Mouse (Mus musculus) NIH3T3 (cell line): ENCODE measurements around the gene H2-D1.
"Not testable (repeated sequence)": the region's sequence is repeated elsewhere in the genome, so short reads cannot be mapped to it uniquely, and the experiment has no call there.

Experiments used
- DNase-seq: peaks from one replicate; pipeline ENCODE4 v3.0.0-alpha.2; 2012; ENCODE audit warnings: low read depth

H2-D1 gene

GRCm38 (mm10) chr17:35257378-35257777 is 5.2 kb upstream of the H2-D1 start:
- no peak for DNase-seq

DNA sequence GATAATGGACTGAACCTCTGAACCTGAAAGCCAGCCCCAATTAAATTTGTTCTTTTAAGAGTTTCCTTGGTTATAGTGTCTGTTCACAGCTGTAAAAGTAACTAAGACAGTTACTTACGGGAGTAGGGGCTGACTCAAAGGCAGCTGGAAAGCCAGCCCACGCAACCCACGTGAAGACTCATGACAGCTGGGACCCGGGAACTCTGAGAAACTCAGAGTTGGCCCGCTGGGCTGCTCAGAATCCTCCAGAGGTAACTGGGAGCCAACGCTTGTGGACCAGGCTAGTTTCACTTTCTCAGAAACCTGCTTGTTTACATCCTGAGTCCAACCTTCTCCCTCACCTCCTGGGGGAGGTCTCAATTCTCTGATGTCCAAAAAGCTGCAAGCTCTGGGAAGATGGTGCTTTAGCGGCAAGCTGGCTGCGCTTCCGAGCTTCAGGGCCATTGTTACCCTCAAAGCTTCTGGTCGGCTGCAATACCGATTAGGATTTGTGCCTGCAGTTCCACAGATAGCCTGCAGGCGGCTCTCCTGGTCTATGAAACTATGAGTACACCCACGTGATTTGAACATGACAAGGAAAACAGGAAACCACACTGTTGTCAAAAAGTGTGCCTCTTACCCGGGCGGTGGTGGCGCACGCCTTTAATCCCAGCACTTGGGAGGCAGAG is 4.6 kb upstream of the H2-D1 start:
- peak; percentile 97 for DNase-seq

DNA sequence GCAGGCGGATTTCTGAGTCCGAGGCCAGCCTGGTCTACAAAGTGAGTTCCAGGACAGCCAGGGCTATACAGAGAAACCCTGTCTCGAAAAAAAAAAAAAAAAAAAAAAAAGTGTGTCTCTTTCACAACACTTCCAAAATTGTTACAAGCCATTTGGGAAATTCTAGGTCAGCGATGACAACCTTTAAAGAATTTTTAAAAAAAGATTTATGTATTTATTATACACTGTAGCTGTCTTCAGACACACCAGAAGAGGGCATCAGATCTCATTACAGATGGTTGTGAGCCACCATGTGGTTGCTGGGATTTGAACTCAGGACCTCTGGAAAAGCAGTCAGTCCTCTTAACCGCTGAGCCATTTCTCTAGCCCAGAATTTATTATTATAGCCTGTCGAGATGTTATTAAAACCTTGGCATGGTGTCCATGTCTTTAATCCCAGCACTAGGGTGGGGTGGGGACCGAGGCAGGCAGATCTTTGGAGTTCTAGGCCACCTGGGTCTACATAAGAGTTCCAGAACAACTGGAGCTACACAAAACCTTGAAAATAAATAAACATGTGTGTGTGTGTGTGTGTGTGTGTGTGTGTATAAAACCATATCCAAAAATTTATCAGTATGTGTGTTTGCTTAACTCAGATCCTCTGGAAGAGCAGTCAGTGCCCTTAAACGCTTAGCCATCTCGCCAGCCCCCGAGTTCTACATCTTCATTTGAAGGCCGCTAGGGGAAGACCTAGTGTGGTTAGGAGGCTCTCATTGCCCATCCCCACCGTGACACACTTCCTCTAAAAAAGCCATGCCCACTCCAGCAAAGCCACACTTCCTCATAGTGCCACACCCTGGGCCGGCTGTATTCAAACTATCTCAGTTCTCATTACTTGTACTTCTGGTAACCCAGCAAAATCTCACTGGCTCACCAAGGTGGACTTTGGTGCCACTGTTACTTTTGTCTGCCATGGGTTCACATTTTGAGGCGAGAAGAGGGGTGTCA is 3.7 kb upstream of the H2-D1 start:
- DNase-seq = peak; percentile 60

- no peak for DNase-seq
Observed at GRCm38 (mm10) chr17:35259621-35260020, 2.9 kb upstream of the H2-D1 start.

- no peak for DNase-seq
Observed at GRCm38 (mm10) chr17:35261651-35262050, 879 bp upstream of the H2-D1 start.

- peak; percentile 59 for DNase-seq
Observed at GRCm38 (mm10) chr17:35263523-35263883, 973 bp downstream of the H2-D1 start.

GRCm38 (mm10) chr17:35267399-35268086 is 5.0 kb downstream of the H2-D1 start:
- DNase-seq = no peak

GRCm38 (mm10) chr17:35269653-35270347 is 7.3 kb downstream of the H2-D1 start:
- peak; percentile 73 for DNase-seq

GRCm38 (mm10) chr17:35272249-35272648 is 9.7 kb downstream of the H2-D1 start:
- no peak for DNase-seq

- DNase-seq = peak; percentile 96
Observed at GRCm38 (mm10) chr17:35274770-35275169, 12.2 kb downstream of the H2-D1 start.

DNA sequence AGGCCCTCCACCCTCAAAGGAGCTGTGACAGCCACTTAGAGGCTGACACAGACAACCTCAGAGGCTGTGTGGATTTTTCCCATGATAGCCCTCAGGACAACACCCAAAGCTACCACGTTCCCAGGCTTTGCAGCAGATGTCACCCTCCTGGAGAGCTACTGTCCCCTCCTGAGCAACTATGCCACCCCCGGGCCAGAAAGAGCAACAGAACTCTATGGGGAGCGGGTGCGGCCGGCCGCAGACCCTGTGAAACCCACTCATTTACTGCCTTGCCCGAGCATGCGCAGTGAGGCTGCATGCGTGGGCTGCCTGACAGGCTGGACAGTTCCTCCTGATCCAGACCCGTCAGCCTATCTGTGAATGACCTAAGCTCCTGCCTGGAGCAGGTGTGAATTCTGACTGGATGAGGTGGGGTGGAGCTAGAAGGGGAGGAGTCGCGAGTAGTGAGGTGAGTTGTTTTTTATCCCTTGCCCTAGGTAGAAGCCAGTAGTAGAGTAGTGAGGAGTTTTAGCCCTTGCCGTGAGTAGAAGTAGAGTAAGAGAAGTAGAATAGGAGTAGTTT is 13.9 kb downstream of the H2-D1 start:
- no peak for DNase-seq

DNA sequence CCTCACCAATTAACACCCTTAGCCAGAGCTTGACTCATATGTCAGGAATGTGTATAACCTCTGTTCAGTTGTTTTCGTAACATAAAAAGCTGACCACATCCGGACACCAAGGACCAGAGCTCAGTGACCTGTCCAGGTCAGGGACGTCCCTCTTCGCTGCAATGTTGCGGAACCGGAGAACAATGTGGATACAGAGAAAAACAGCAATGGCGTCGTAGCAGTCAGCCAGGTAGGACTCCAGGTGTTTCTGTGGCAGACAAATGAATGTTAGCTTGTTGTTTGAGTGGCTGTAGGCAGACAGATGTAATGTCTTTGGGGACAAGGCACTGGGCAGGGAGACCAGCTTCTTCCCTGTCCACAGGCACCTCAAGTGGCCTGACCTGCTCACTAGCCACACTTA is 15.5 kb downstream of the H2-D1 start:
- no peak for DNase-seq

- no peak for DNase-seq
Observed at GRCm38 (mm10) chr17:35278957-35279688, 16.6 kb downstream of the H2-D1 start.

DNA sequence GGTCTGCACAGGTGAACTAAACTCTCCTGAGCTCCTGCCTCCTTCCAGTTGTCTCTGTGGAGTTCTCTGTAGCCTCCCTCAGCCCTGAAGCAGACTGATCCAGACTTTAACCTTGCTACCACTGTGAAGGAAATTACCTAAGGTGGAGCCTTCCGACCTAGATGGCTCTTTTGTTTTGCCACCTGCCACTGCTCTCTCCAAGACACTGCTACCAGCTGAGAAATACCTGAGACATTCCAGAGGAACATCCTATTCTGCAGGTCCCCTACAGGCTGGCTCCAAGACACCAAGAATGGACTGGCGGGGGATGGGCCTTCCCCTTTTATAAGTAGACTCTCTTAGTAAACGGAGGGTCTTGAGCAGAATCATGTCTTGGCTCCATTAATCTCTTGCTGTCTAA is 17.7 kb downstream of the H2-D1 start:
- no peak for DNase-seq

DNA sequence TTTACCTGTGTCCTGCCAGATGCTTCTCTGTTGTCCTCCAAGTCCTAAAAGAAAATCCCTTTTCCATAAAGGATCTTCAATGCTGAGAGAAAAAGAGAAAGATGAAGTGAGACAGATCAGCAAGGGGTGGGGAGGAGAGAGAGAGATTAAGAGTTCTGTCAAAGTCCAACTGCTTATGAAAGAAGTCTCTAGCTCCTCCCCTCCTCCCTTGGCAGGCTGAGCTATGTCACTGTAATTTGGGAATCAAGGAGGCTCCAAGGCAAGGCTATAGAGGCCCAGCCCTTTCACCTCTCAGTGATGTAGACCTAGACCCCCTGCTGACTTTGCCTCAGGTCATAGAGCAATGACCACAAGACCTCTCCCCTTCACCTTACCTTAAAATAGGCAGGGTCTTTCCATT is 22.9 kb downstream of the H2-D1 start:
- no peak for DNase-seq

DNA sequence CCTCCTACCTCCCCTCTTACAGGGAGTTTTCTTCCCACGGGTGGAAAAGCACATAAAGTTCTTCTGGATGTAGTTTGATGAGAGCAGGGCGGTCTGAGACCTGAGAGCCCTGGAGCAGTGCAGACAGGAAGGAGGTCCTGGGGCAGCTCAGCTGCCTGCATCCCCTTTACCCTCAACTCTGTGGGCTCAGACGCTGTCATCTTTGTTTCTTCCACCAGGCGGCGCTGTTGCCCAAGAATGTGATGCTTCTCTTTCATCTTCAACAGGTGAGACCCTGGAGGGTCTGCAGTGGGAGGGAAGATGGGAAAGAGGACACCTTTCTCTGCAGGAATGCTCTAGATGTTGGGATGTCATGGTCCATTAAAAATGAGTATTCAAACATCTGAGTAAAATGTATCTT is 33.3 kb downstream of the H2-D1 start:
- DNase-seq = peak; percentile 76

DNA sequence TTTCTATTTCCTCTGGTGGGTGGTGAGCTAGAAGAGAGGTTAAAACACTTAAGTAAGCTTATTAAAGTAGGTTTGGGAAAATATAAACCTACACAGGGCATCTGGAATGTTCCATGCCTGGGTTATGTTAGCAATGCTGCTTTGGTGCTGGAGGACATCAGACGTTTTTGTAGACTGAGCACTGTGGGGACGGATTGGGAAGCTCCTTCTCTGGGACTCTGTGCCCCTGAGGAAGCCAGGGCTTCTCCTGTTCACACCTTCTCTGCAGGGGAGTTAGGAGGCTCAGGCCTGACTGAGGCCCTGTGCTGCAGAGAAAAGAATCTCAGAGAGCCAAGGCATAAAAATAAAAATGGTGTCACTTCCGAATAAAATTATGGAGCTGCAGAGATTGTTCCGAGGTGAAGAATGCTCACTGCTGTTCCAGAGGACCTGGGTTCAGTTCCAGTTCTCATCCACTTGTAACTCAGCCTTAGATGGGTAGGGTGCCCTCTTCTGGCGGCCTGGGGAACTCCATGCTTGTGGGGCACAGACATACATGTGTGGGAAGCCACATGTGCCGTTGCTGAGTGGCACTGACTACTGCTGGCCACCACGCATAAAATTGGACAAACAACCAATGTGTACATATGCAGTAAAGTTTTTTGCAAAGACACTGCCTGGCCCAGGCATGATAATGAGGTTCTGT is 37.9 kb downstream of the H2-D1 start:
- not testable (repeated sequence) for DNase-seq

DNA sequence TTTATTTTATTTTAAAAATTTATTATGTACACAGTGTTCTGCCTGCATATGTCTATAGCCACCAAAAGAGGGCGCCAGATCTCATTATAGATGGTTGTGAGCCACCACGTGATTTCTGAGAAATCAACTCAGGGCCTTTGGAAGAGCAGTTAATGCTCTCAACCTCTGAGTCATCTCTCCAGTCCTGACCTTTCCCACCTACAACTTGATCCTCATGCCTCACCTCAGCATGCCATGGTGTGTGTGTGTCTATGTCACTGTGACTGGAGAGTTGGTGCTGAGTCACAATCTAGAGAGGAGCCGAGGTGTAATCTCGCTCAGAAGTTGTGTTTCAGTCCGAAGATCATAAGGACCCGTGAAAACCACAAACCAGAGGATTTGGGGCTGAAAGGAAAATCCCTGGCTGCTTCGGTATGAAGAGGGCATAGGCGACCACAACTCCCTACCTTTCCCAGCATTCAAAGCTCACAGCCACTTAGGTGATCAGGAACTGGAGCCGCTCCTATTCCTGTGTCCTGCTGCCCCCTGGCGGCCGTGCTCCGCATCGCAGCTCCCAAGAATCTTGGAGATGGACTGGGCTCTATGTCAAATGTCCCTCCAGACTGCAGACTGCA is 39.2 kb downstream of the H2-D1 start:
- DNase-seq = peak; percentile 97

DNA sequence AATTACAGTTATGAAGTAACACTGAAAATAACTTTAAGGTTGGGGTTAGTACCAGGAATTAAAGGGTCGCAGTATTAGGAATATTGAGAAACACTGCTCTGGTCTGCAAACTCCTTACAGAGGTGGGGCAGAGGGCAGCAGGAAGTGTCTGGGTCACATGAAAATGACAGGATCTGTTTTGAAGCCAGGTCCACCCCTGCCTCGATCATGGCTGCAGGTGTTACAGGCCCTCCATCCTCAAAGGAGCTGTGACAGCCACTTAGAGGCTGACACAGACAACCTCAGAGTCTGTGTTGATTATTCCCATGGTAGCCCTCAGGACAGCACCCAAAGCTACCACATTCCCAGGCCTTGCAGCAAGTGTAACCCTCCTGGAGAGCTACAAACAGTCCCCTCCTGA is 40.7 kb downstream of the H2-D1 start:
- DNase-seq = no peak

GRCm38 (mm10) chr17:35303756-35304350 is 41.3 kb downstream of the H2-D1 start:
- DNase-seq = no peak
